Mouse (Mus musculus) megakaryocyte, adult 5-6 weeks (primary cell): Measurements from ENCODE around the gene Atxn2. TPM values are rescaled to one million over a fixed set of nuclear protein-coding genes. Genes with fewer than 3 reads are reported as not detected.

Experiments used
- ATAC-seq: 2 replicates; pipeline ENCODE4 v1.8.0; 2016; ENCODE audit warnings: mild to moderate bottlenecking, inconsistent platforms; ENCODE audit not compliant: poor library complexity, severe bottlenecking
- total RNA-seq, 2 experiments: library from RNA; stranded (forward) in 1 of 2; stranded (reverse) in 1 of 2; fragments of 153-499, 151-499 nt in 1 of 2; fragments of 221-1000, 200-1000 nt in 1 of 2; gene quantifications; 2 replicates each; pipeline versions ENCODE4 v1.2.3 to v1.2.4; 2015 to 2017

The Atxn2 gene
- total RNA-seq, 2 experiments from 2014 or later = 33.2 to 46.3 TPM

- no peak for ATAC-seq
These were observed 138.6 kb downstream of the Atxn2 start for GRCm38 (mm10) chr5:121849478-121850349.

DNA sequence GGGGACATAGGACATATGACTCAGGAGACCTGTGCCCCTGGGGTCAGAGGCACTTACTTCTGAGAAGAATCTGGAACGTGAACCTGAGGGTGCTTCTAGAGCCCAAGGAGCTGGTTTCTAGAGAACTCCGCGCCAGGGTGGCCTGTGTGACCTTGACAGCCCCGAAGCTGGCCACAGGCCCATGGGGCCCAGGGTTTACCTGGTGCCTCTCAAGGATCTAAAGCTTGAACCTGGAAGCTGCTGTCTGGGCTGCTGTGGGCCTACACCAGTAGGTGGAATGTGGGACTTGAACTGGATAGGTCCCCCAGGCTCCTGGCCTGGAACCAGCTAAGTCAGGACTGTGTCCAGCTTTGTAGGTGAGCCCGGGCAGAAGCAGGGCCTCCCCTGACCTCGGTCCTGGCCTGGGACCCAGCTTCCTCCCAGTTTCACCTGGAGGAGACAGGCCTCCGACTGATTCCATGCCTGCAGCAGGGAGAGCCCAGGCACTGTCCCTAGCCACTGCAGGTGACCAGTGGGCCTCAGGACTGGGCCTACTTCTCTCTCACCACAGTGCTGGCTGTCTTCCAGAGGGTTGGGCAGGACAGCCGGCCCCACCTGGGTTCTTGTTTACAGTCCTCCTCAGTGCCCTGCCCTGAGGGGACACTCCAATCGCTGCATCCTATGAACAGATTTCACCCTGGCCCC, 142.4 kb downstream of the Atxn2 start:
- ATAC-seq = no peak

DNA sequence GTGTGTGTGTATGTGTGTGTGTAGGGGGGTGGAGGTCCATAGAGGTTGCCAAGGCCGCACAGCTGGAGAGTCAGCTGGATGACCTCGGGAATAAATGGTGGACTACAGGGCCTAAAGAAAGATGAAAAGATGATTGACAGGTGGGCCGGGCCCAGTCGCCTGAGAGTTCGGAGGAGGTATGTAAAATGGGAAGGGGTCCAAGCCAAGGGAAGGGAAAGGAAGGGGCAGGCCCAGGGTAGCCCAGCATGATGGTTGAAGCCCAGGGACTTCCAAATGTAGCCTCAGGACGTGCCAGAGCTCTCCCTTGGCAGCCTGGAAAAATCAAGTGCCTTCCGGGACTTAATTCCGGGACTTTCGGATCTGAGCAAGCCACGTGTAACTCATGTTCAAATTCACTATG, 143.6 kb downstream of the Atxn2 start:
- ATAC-seq = no peak

DNA sequence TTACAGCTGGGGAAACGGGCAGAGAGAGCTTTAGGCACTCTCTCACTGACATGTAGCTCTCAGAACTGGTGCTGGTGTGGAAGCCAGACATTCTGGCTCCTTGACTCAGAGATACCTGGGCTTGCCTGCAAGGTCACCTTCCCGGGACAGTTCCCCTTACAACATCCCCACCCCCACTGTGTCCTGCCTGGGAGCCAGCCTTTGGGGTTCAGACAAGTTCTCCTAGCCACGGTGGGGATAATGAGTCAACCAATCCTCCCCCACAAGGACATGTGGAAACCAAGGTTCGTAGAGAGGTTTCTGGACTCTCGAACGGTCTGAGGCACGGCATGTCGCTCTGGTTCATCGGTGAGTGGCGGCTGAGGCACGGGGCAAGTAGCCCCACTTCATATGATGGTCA, 145.6 kb downstream of the Atxn2 start:
- ATAC-seq = no peak

DNA sequence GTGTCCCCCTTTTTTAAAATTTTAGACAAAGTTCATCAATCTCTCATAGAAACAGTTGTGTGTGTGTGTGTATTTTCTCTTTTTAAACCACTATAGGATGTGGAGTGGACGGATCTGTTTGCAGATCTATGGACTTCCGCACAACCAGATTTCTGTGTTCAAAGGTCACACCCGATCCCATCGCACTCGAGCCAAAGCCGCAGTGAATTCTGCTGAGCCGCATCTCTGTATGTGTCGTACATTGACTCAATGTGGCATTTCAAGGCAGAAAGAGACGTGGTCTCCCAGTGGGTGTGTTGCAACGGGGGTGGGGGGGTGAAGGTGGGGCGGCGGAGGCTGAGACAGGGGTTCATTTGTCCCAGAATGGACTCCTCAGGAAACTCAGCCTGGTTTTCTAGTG, 147.3 kb downstream of the Atxn2 start:
- ATAC-seq = no peak

GRCm38 (mm10) chr5:121861964-121862363, 150.8 kb downstream of the Atxn2 start:
- no peak for ATAC-seq

DNA sequence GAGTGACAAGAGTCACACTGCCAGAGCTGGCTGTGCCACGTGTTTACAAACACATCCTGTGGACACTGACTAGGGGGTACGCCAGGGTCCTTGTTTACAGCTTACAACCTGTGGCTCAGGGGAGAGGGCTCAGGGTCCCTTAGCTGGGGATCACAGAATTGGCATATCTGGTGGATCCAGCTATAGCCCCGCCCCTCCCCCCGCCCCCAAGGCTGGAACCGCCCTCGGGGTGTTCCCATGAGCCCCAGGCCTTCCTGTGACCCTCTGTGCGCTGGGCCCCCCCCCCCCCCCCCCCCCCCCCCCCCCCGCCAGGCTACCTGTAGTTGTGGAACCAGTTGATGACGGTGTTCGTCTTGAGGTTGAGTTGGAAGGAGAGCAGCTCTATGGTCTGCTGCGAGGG, 153.2 kb downstream of the Atxn2 start:
- no peak for ATAC-seq

Other genes with a start within 250 kb of the Atxn2 start
- gene Adam1b, start 207.9 kb upstream of the Atxn2 start, total RNA-seq (2015) = not detected in 2 replicates
- gene Adam1b, start 207.9 kb upstream of the Atxn2 start, total RNA-seq (2017) = 0.24 TPM in 1 of 2 replicates, not detected in the other
- gene Adam1a, start 165.9 kb upstream of the Atxn2 start, total RNA-seq (2015) = 2.1 and 3.1 TPM in 2 replicates
- 2.2 and 3.1 TPM in 2 replicates for gene Adam1a, start 165.9 kb upstream of the Atxn2 start, total RNA-seq (2017)
- gene Gm42878, start 165.9 kb upstream of the Atxn2 start, total RNA-seq (2015) = not detected in 2 replicates
- gene Gm42878, start 165.9 kb upstream of the Atxn2 start, total RNA-seq (2017) = not detected in 2 replicates
- gene Mapkapk5, start 165.4 kb upstream of the Atxn2 start, total RNA-seq (2015) = 105 and 106 TPM in 2 replicates
- 99.1 and 108 TPM in 2 replicates for gene Mapkapk5, start 165.4 kb upstream of the Atxn2 start, total RNA-seq (2017)
- 137 and 142 TPM in 2 replicates for gene Aldh2, start 117.5 kb upstream of the Atxn2 start, total RNA-seq (2015)
- 505 and 509 TPM in 2 replicates for gene Aldh2, start 117.5 kb upstream of the Atxn2 start, total RNA-seq (2017)
- gene Acad12, start 92.4 kb upstream of the Atxn2 start, total RNA-seq (2015) = 1.1 and 5.4 TPM in 2 replicates
- 2.1 and 5.5 TPM in 2 replicates for gene Acad12, start 92.4 kb upstream of the Atxn2 start, total RNA-seq (2017)
- gene Acad10, start 50.8 kb upstream of the Atxn2 start, total RNA-seq (2015) = 0.46 and 0.60 TPM in 2 replicates
- gene Acad10, start 50.8 kb upstream of the Atxn2 start, total RNA-seq (2017) = 0.69 and 1.4 TPM in 2 replicates
- 22.7 and 25.6 TPM in 2 replicates for gene Brap, start 50.8 kb upstream of the Atxn2 start, total RNA-seq (2015)
- gene Brap, start 50.8 kb upstream of the Atxn2 start, total RNA-seq (2017) = 53.5 and 71.5 TPM in 2 replicates
- 82.9 and 83.8 TPM in 2 replicates for gene Sh2b3, start 126.3 kb downstream of the Atxn2 start, total RNA-seq (2015)
- 46.3 and 55.6 TPM in 2 replicates for gene Sh2b3, start 126.3 kb downstream of the Atxn2 start, total RNA-seq (2017)
- gene Pheta1, start 137.6 kb downstream of the Atxn2 start, total RNA-seq (2015) = 0.78 and 1.2 TPM in 2 replicates
- gene Pheta1, start 137.6 kb downstream of the Atxn2 start, total RNA-seq (2017) = 0.69 and 1.8 TPM in 2 replicates